Mouse (Mus musculus): ENCODE measurements around the gene Gm7075.

- TF ChIP-seq CTCF (IDR thresholded peaks at IDR 0.05; ENCODE audit: control insufficient read depth, insufficient read depth, insufficient replicate concordance, low read depth, low read length) (no peak), POLR2A (IDR thresholded peaks at IDR 0.05; ENCODE audit: control insufficient read depth, low read depth, low read length) (no peak)
Observed at GRCm38 (mm10) chr10:63432099-63432498, 10.5 kb upstream of the Gm7075 start.
